Mouse (Mus musculus) T-helper 1 cell (primary cell): ENCODE data around the gene Gm2956.
"Not testable (repeated sequence)": the region's sequence is repeated elsewhere in the genome, so short reads cannot be mapped to it uniquely, and the experiment has no call there.

Source experiments
- in situ Hi-C: fragments of 300-600 bp; cut with MboI, MseI; formaldehyde crosslinking; loops from one replicate; pipeline ENCODE4 v1.15.1; 2025; ENCODE audit warnings: high pct_unique_total_duplicates

Gm2956 gene

DNA sequence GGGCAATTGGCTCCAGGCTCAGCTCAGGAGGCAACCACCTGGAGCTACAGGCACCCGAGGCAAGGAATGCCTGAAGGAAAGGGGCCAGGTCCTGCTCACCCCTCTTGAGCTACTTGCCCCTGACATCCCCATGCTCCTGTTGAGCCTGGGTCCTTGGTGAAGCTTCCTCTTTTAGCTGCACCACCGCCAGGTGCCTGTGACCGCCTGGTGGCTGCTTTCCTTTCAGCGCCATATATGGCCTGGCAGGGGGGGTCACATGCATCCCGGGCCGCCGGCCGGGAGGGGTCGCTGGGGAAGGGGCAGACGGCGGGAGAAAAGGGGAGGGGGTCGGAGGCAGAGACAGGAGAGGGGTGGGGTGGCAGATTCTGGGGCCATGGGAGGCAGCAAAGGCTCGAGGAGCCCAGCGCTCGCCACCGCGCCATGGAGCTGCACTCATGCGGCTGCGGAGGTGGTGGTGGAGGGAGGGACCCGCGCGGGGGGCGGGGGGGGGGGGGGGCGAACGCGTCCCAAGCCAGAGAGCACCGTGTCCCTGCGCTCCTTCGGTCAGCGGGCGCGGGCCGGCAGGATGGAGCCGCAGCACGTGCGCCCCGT lies at the start of gene Gm2956:
Gene Gm2956, plus strand, starts transcription at position 541 of the 591 bp plus-strand sequence.
- in situ Hi-C loops = loop anchor here (25.0 kb wide), 1 partner anchor 1005 kb away; the partner anchor contains the start of gene 2610042L04Rik

DNA sequence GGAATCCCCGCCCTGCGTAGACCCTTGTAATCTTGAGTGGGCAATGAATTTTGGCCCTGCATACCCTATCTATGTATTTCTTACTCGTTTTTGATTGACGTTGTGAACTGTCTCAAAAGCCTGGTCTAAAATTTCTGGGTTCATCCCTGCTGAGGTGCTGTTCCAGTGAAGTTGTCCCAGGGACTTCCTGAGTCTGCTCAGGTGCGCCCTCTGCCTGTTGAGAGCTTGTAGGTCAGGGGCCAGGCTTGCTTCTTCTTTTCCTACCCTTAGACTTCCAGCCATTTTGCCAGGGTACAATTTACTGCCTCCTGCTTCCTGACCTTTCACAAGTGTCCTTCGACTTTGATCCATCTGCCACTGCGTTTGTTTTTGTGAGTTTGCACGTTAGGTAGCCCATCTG lies 979 bp downstream of the Gm2956 start:
- in situ Hi-C loops = loop anchor here (25.0 kb wide), 1 partner anchor 1004 kb away; the partner anchor contains the start of gene 2610042L04Rik

DNA sequence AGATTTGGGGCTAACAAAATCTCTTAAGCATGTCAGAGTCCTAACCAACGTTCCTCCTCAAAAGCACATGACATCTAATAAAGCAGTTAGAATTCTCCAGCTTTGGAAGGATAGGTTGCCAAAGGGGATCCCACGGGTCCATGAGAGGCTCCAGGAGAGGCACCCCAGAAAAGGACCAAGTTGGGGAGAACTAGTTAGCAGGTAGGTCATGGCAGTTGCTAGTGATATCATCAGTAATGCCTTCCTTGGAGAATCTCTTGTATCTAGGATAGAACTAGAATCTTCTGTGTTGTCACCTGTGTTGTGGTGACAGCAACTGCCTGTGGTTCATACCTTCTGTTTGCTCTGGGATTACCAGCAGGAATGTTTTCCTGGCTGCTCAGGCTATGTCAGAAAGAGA lies 62.4 kb downstream of the Gm2956 start, which contains the start of gene Gm10413:
Gene Gm10413, plus strand, starts transcription at position 301 of the 400 bp plus-strand sequence.
- in situ Hi-C loops = not testable (repeated sequence)
